Mouse (Mus musculus) CH12.LX (cell line): ENCODE results near the gene Gpr19. TPM values are rescaled to one million over a fixed set of nuclear protein-coding genes. Genes with fewer than 3 reads are reported as not detected.

Experiments
- DNase-seq: peaks from one replicate; pipeline ENCODE4 v3.0.0-alpha.2; 2013; ENCODE audit errors: extremely low read depth
- H3K27ac ChIP-seq: 2 replicates; pipeline ENCODE4 v1.5.1; 2012; ENCODE audit warnings: low read depth, mild to moderate bottlenecking, control low read depth, moderate library complexity; ENCODE audit not compliant: insufficient read depth
- H3K27me3 ChIP-seq: replicated peaks from 2 replicates; pipeline ENCODE3; 2012; ENCODE audit warnings: inconsistent platforms
- H3K36me3 ChIP-seq, 2 experiments: replicated peaks in 1 of 2; 2 replicates each; pipeline versions ENCODE3 to v1.6.1; 2012; ENCODE audit warnings: inconsistent platforms in 1 of 2, low read length in 1 of 2, mild to moderate bottlenecking in 1 of 2, mixed read lengths in 1 of 2, moderate library complexity in 1 of 2; ENCODE audit not compliant: control insufficient read depth in 1 of 2, insufficient read depth in 1 of 2
- H3K4me1 ChIP-seq, 2 experiments: 2 replicates each; pipeline ENCODE4 v1.6.1; 2012; ENCODE audit warnings: inconsistent platforms in 1 of 2, moderate library complexity in 1 of 2; ENCODE audit not compliant: insufficient read depth in 2 of 2, control insufficient read depth in 1 of 2
- H3K4me2 ChIP-seq: 2 replicates; pipeline ENCODE4 v1.6.1; 2012; ENCODE audit warnings: low read depth, mild to moderate bottlenecking, control low read depth; ENCODE audit not compliant: poor library complexity, insufficient read depth, severe bottlenecking
- H3K4me3 ChIP-seq, 3 experiments: fragments of 150-350 bp in 1 of 3; sonication (generic) in 1 of 3; replicated peaks in 1 of 3; 2 replicates each; pipeline versions ENCODE3 to v1.5.1; 2011 to 2012; ENCODE audit warnings: low read depth in 2 of 3, low read length in 2 of 3, mild to moderate bottlenecking in 2 of 3, moderate library complexity in 2 of 3, control low read depth in 1 of 3, improper control_type of control experiment in 1 of 3, inconsistent platforms in 1 of 3, mixed read lengths in 1 of 3; ENCODE audit not compliant: poor library complexity in 1 of 3
- H3K79me2 ChIP-seq: replicated peaks from 2 replicates; pipeline ENCODE4 v1.6.1; 2012; ENCODE audit warnings: mild to moderate bottlenecking, moderate library complexity; ENCODE audit not compliant: control insufficient read depth, poor library complexity, insufficient read depth, severe bottlenecking; ENCODE audit errors: extremely low read depth
- H3K9ac ChIP-seq: 2 replicates; pipeline ENCODE4 v1.6.1; 2012; ENCODE audit warnings: low read depth, mild to moderate bottlenecking, control low read depth, moderate library complexity; ENCODE audit not compliant: insufficient read depth
- H3K9me3 ChIP-seq: replicated peaks from 2 replicates; pipeline ENCODE3; 2012; ENCODE audit warnings: low read length, inconsistent platforms, mixed read lengths
- CHD1 ChIP-seq: IDR thresholded peaks from 2 replicates; pipeline ENCODE4 v1.6.1; 2012; ENCODE audit warnings: low read depth, low read length, improper control_type of control experiment, inconsistent platforms
- CHD2 ChIP-seq: IDR thresholded peaks from 2 replicates; pipeline ENCODE4 v1.6.1; 2011; ENCODE audit warnings: low read length, improper control_type of control experiment
- CTCF ChIP-seq, 2 experiments: IDR thresholded peaks in 1 of 2; conservative IDR thresholded peaks in 1 of 2; 2 replicates each; pipeline ENCODE4 v1.5.1; 2011 to 2012; ENCODE audit warnings: low read depth in 2 of 2, low read length in 2 of 2, improper control_type of control experiment in 1 of 2, inconsistent platforms in 1 of 2, mild to moderate bottlenecking in 1 of 2, moderate library complexity in 1 of 2
- EP300 ChIP-seq: IDR thresholded peaks from 2 replicates; pipeline ENCODE4 v1.6.1; 2011; ENCODE audit warnings: low read length, improper control_type of control experiment
- GABPA ChIP-seq: IDR thresholded peaks from 2 replicates; pipeline ENCODE4 v1.6.1; 2012; ENCODE audit warnings: low read depth, low read length, improper control_type of control experiment, inconsistent platforms; ENCODE audit not compliant: insufficient replicate concordance
- HCFC1 ChIP-seq: IDR thresholded peaks from 2 replicates; pipeline ENCODE4 v1.6.1; 2012; ENCODE audit warnings: low read depth, mild to moderate bottlenecking, inconsistent platforms, low read length, improper control_type of control experiment
- JUN ChIP-seq: IDR thresholded peaks from 2 replicates; pipeline ENCODE4 v1.6.1; 2011; ENCODE audit warnings: low read depth, mild to moderate bottlenecking, low read length, improper control_type of control experiment, moderate library complexity; ENCODE audit not compliant: insufficient read depth
- KAT2A ChIP-seq: IDR thresholded peaks from 2 replicates; pipeline ENCODE4 v1.6.1; 2012; ENCODE audit warnings: low read length, improper control_type of control experiment, inconsistent platforms; ENCODE audit not compliant: insufficient replicate concordance
- MAX ChIP-seq: IDR thresholded peaks from 2 replicates; pipeline ENCODE4 v1.6.1; 2011; ENCODE audit warnings: low read length, improper control_type of control experiment
- MAZ ChIP-seq: IDR thresholded peaks from 2 replicates; pipeline ENCODE4 v1.6.1; 2012; ENCODE audit warnings: low read depth, mild to moderate bottlenecking, inconsistent platforms, low read length, improper control_type of control experiment, moderate library complexity
- MEF2A ChIP-seq: IDR thresholded peaks from 2 replicates; pipeline ENCODE4 v1.6.1; 2014; ENCODE audit warnings: low read depth, mild to moderate bottlenecking, inconsistent platforms, low read length, improper control_type of control experiment, borderline replicate concordance
- MYC ChIP-seq: IDR thresholded peaks from 2 replicates; pipeline ENCODE4 v1.6.1; 2011; ENCODE audit warnings: low read depth, mild to moderate bottlenecking, improper control_type of control experiment, low read length
- NELFE ChIP-seq: IDR thresholded peaks from 2 replicates; pipeline ENCODE4 v1.6.1; 2011; ENCODE audit warnings: low read depth, low read length, improper control_type of control experiment
- NRF1 ChIP-seq: IDR thresholded peaks from 2 replicates; pipeline ENCODE4 v1.6.1; 2014; ENCODE audit warnings: low read depth, mild to moderate bottlenecking, inconsistent platforms, low read length, improper control_type of control experiment, moderate library complexity
- RAD21 ChIP-seq: IDR thresholded peaks from 2 replicates; pipeline ENCODE4 v1.6.1; 2011; ENCODE audit warnings: low read depth, mild to moderate bottlenecking, low read length, improper control_type of control experiment, moderate library complexity
- RCOR1 ChIP-seq: conservative IDR thresholded peaks from 2 replicates; pipeline ENCODE4 v1.6.1; 2012; ENCODE audit warnings: low read depth, mild to moderate bottlenecking, inconsistent platforms, low read length, improper control_type of control experiment
- SIN3A ChIP-seq: IDR thresholded peaks from 2 replicates; pipeline ENCODE4 v1.6.1; 2012; ENCODE audit warnings: low read length, improper control_type of control experiment, inconsistent platforms
- TBP ChIP-seq: conservative IDR thresholded peaks from 2 replicates; pipeline ENCODE4 v1.6.1; 2011; ENCODE audit warnings: low read depth, low read length, improper control_type of control experiment
- UBTF ChIP-seq: IDR thresholded peaks from 2 replicates; pipeline ENCODE4 v1.6.1; 2012; ENCODE audit warnings: low read depth, mild to moderate bottlenecking, inconsistent platforms, low read length, improper control_type of control experiment, moderate library complexity
- ZMIZ1 ChIP-seq: IDR thresholded peaks from 2 replicates; pipeline ENCODE4 v1.6.1; 2012; ENCODE audit warnings: low read depth, mild to moderate bottlenecking, inconsistent platforms, low read length, improper control_type of control experiment
- ZNF384 ChIP-seq: IDR thresholded peaks from 2 replicates; pipeline ENCODE4 v1.6.1; 2012; ENCODE audit warnings: low read depth, low read length, improper control_type of control experiment, inconsistent platforms
- dilution Hi-C: fragments of 300-500 bp; cut with MboI; formaldehyde crosslinking; loops from 2 replicates; pipeline ENCODE4 v1.14.3; 2020; ENCODE audit warnings: low sequenced_read_pairs; ENCODE audit not compliant: extremely low pct_unique_long_range_greater_than_20kb, extremely low pct_ligation_motif_present
- in situ Hi-C: fragments of 300-500 bp; cut with MboI; formaldehyde crosslinking; loops from 3 replicates; pipeline ENCODE4 v1.14.3; 2019; ENCODE audit warnings: low sequenced_read_pairs, low pct_ligation_motif_present, low pct_unique_long_range_greater_than_20kb, mixed read lengths
- polyA plus RNA-seq: library from polyadenylated mRNA; unstranded; fragments of >175 nt; gene quantifications from 2 replicates; pipeline ENCODE4 v1.2.1, GENCODE M21; 2012; ENCODE audit warnings: low read depth; ENCODE audit not compliant: insufficient read length
- total RNA-seq, 2 experiments: library from RNA; depleted of rRNA; stranded (reverse); fragments of 300-350 nt in 1 of 2; fragments of >200 nt in 1 of 2; gene quantifications; 2 replicates each; pipeline ENCODE4 v1.2.3; 2012 to 2014

Gene Gpr19
- total and polyA plus RNA-seq, 3 experiments = 4.8 to 7.5 (median 5.2) TPM

DNA sequence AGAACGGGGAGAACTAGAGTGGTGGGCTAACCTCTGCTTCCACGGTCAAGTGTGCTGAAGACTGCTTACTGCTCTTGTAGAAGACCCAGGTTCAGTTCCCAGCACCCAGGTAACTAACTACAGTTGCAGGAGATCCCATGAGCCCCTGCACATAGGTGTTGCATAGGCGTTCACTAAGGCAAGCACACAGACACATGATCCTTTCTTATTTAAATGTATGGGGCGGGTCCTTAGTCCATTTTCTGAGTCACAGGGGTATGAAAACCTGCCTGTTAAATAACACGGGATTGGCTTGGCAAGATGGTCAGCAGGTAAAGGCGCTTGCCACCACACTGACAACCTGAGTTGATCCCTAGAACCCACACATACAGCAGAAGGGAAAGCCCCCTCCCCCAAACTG, 39.4 kb downstream of the Gpr19 start:
- dilution Hi-C loops = no loop called here
- no peak overlapping the region for H3K9ac ChIP-seq
- no peak overlapping the region for H3K4me2 ChIP-seq
- no peak overlapping the region for H3K4me3 ChIP-seq
- H3K9me3 ChIP-seq = no peaks in the 10 kb centered on the region
- peaks cover 4 to 8% of the 10 kb centered on the region in 2 experiments for H3K36me3 ChIP-seq
- DNase-seq = no peak
- no peak overlapping the region for H3K27ac ChIP-seq
- in situ Hi-C loops = loop anchor here (25.0 kb wide), 1 partner anchor 422 kb away; no protein-coding TSS in a partner anchor
- H3K27me3 ChIP-seq = no peaks in the 10 kb centered on the region
- TF ChIP-seq MAX (no peak), CTCF (conservative IDR thresholded peaks at IDR 0.05 in 1 of 2, IDR thresholded peaks at IDR 0.05 in 1 of 2; ENCODE audit: low read depth in 2 of 2, low read length in 2 of 2) (no peak), EP300 (no peak), CHD2 (no peak), TBP (no peak), KAT2A (no peak), NELFE (no peak), RAD21 (no peak), MAZ (no peak)
- H3K79me2 ChIP-seq = no peaks in the 10 kb centered on the region
- peaks cover 2 to 15% of the 10 kb centered on the region in 2 experiments; a peak in 3 of 4 replicates for H3K4me1 ChIP-seq

DNA sequence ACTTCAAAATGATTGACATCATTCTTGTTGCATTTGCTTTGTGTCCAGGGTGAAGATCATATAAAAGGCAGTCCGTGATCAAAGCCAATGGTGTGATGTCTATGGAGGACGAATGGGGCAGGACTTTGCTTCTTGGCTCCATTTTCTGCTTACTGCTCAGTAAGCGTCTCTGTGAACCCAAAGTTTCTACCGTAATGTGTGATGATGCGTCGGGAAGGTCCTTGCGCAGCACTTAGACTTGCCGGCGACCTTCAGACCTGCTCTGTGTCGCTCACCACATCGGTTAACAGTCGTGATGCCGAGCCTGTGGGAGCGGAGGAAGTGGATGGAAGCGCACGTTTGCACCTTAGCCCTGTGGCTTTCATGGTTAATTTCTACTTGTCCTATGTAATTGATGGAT, 42.5 kb downstream of the Gpr19 start:
- no peak overlapping the region for H3K4me3 ChIP-seq
- peaks cover 4 to 8% of the 10 kb centered on the region in 2 experiments for H3K36me3 ChIP-seq
- no peaks in the 10 kb centered on the region for H3K27me3 ChIP-seq
- dilution Hi-C loops (no loop called here), in situ Hi-C loops (loop anchor here (25.0 kb wide), 1 partner anchor 419 kb away; no protein-coding TSS in a partner anchor)
- TF ChIP-seq RAD21 (no peak), ZNF384 (no peak), HCFC1 (no peak), JUN (no peak), MEF2A (no peak), ZMIZ1 (no peak), NRF1 (no peak), KAT2A (no peak), SIN3A (no peak), MYC (no peak), MAZ (no peak), RCOR1 (no peak), GABPA (no peak), CHD1 (no peak), UBTF (no peak)
- no peak overlapping the region for H3K27ac ChIP-seq
- H3K9me3 ChIP-seq = no peaks in the 10 kb centered on the region
- peaks cover 2 to 17% of the 10 kb centered on the region in 2 experiments for H3K4me1 ChIP-seq
- no peak for DNase-seq
- H3K79me2 ChIP-seq = no peaks in the 10 kb centered on the region
- H3K4me2 ChIP-seq = no peak overlapping the region
- no peak overlapping the region for H3K9ac ChIP-seq
